Mouse (Mus musculus) thymus, postnatal 36 days (tissue): ENCODE results near the gene Mprip.
"Not testable (repeated sequence)": the region's sequence is repeated elsewhere in the genome, so short reads cannot be mapped to it uniquely, and the experiment has no call there.

Experiments used
- DNase-seq, 2 experiments: peaks; one replicate each; pipeline ENCODE4 v3.0.0; 2022; ENCODE audit warnings: mixed read lengths in 2 of 2

The Mprip gene

GRCm38 (mm10) chr11:59656016-59656415 is 5.1 kb upstream of the Mprip start:
- no peak for DNase-seq

- no peak for DNase-seq
Measured at GRCm38 (mm10) chr11:59661601-59662248, 620 bp downstream of the Mprip start.

GRCm38 (mm10) chr11:59662249-59662788 is 1.2 kb downstream of the Mprip start:
- peak; percentile 88 to 92 for DNase-seq

- DNase-seq, result peak in 1 of 2 experiments; percentile 56
Measured at GRCm38 (mm10) chr11:59662877-59663775, 2.0 kb downstream of the Mprip start.

- no peak for DNase-seq
Measured at GRCm38 (mm10) chr11:59663776-59664320, 2.7 kb downstream of the Mprip start.

- DNase-seq, result no peak
Measured at GRCm38 (mm10) chr11:59664818-59665217, 3.7 kb downstream of the Mprip start.

GRCm38 (mm10) chr11:59671049-59671693 is 10.1 kb downstream of the Mprip start:
- DNase-seq, result no peak

GRCm38 (mm10) chr11:59674013-59674412 is 12.9 kb downstream of the Mprip start:
- DNase-seq, result no peak

GRCm38 (mm10) chr11:59674746-59675145 is 13.6 kb downstream of the Mprip start:
- DNase-seq, result not testable (repeated sequence)

GRCm38 (mm10) chr11:59677767-59678166 is 16.7 kb downstream of the Mprip start:
- DNase-seq, result no peak

GRCm38 (mm10) chr11:59678693-59679092 is 17.6 kb downstream of the Mprip start:
- DNase-seq, result no peak

- DNase-seq, result no peak
Measured at GRCm38 (mm10) chr11:59680111-59680510, 19.0 kb downstream of the Mprip start.

- no peak for DNase-seq
Measured at GRCm38 (mm10) chr11:59684956-59685355, 23.9 kb downstream of the Mprip start.

- no peak for DNase-seq
Measured at GRCm38 (mm10) chr11:59694533-59694932, 33.4 kb downstream of the Mprip start.

- no peak for DNase-seq
Measured at GRCm38 (mm10) chr11:59695550-59695949, 34.4 kb downstream of the Mprip start.

- DNase-seq, result no peak
Measured at GRCm38 (mm10) chr11:59697572-59697971, 36.5 kb downstream of the Mprip start.

- DNase-seq, result no peak
Measured at GRCm38 (mm10) chr11:59700787-59701186, 39.7 kb downstream of the Mprip start.

- no peak for DNase-seq
Measured at GRCm38 (mm10) chr11:59705113-59705512, 44.0 kb downstream of the Mprip start.

GRCm38 (mm10) chr11:59707481-59707880 is 46.4 kb downstream of the Mprip start:
- no peak for DNase-seq

- DNase-seq, result no peak
Measured at GRCm38 (mm10) chr11:59707931-59708611, 47.0 kb downstream of the Mprip start.

- DNase-seq, result no peak
Measured at GRCm38 (mm10) chr11:59715424-59715840, 54.3 kb downstream of the Mprip start.

- no peak for DNase-seq
Measured at GRCm38 (mm10) chr11:59717801-59718291, 56.7 kb downstream of the Mprip start.
